Mouse (Mus musculus) retina, embryonic 14.5 days (tissue): Measurements from ENCODE around the gene Kpna2.
"Not testable (repeated sequence)": the region's sequence is repeated elsewhere in the genome, so short reads cannot be mapped to it uniquely, and the experiment has no call there.

ENCODE experiments used
- DNase-seq: peaks from one replicate; pipeline ENCODE4 v3.0.0-alpha.2; 2015; ENCODE audit warnings: low spot score

Gene Kpna2

DNA sequence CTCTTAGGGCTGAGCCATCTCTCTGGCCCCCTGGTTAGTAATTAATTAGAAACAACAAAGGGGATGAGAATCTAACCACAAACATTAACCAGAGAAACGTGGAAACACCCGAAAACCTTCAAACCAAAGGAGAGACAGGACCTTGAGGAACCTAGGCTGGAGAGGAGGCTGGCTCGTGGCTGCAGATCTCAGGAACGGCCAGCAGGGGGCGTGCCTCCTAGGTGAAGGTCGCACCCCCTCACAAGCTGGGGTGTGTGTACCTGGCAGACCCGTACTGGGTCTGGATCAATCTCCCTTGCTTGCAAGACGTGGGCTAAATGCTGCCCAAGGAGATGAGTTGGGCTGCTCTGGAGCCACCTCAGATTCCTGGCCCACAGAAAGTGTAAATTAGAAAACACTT, 19.3 kb upstream of the Kpna2 start:
- no peak for DNase-seq

DNA sequence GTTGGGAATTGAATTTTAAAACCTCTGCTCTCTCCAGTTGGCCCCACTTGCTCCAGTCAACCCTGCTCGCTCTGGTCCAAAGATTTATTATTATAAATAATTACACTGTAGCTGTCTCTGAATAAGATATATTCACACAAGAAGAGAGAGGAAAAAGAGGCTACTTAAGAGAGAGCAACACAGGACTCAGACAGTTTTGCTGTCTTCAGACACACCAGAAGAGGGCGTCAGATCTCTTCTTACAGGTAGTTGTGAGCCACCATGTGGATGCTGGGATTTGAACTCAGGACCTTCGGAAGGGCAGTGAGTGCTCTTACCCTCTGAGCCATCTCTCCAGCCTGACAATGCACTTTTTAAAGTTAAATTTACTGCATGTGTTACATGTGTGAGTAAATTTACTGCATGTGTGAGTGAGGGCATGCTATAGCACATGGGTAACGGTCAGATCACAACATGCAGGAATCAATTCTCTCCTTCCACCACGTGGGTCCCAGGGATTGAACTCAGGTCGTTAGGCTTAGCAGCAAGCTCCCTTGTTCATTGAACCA, 18.1 kb upstream of the Kpna2 start:
- no peak for DNase-seq

DNA sequence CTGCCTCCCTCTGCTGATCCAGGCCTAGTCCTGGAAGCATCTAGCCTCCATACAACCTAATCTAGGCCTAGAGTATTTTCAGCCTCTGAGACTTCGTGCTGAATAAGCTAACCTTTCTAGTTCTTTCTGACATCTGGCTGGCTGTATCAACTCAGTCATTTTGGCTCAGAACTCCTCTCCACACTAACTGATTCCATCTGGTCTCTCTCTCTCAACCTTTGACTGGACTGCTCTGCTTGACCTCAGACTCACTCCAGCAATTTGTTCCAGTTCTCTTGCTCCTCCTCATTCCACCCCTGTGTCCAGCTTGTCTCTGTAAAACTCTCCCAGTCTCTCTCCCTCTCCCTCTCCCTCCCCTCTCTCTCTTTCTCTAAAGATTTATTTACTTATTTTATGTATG, 17.6 kb upstream of the Kpna2 start:
- DNase-seq: no peak

DNA sequence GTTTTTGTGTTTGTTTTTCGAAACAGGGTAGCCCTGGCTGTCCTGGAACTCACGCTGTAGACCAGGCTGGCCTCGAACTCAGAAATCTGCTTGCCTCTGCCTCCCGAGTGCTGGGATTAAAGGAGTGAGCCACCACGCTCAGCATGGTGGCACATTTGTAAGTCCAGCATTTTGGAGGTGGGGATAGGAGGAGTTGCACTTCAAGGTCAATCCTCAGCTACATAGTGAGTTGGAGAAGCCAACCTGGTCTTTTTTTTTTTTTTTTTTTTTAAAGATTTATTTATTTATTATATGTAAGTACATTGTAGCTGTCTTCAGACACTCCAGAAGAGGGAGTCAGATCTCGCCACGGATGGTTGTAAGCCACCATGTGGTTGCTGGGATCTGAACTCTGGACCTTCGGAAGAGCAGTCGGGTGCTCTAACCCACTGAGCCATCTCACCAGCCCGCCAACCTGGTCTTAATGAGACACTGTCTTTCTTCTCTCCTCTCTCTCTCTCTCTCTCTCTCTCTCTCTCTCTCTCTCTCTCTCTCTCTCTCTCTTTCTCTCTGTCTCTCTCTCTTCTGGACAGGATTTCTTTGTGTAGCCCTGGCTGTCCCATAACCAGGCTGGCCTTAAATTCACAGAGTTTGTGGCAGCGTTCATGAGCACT, 16.3 kb upstream of the Kpna2 start:
- DNase-seq: not testable (repeated sequence)

DNA sequence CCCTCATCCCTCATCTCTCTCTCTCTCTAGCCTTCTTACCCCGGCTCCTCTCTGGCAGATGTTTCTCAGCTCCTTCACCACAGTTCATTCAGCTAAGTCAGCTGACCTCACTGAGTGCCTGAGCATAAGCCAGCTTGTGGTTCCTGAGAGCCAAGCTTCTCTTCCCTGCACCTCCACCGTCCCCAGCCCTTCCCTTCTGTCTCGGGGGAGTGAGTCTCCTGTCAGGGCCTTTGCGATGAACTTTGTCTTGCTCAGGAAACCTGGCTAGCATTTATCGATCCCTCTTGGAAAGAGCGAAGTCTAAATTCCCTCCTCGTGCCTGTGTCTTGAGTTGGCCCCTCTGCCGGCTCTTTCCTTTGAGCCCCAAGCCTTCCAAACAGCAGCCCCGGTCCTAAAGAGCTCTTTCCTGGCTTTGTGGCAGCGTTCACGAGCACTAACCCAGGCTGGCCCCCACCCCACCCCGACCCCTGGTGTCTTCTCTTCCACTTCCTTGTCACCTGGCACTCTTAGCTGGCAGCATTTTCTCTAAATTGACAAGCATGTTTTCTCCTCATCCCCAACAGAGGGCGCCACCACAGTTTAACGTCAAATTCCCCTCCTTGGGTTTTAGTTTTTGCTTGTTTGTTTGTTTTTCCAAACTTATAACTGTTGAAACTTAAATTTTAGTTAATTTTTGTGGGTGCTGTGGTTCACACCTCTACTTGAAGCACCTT, 15.4 kb upstream of the Kpna2 start:
- no peak for DNase-seq

DNA sequence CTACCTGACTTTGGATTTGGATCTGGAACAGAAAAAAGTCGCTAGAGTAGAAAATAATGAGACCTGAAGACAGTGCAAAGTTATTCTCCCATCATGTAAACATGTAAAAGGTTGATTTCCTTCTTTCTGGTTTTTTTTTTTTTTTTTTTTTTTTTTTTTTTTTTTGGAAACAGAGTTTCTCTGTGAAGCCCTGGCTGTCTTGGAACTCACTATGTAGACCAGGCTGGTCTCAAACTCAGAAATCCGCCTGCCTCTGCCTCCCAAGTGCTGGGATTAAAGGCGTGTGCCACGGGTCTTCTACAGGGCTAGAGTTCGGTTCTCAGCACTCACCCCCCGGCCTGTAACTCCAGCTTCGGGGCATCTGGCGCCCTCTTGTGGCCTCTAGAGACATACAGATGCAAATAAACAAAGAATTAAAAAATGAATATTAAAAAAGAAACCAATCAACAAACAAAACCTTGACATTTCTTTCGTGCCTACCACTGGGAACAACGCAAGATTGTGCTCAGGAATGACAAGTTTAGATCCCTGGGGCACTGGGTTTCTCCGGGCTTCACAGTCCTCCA, 14.8 kb upstream of the Kpna2 start:
- DNase-seq: no peak

- DNase-seq: peak; percentile 100
Measured at GRCm38 (mm10) chr11:107012324-107013017, 13.1 kb upstream of the Kpna2 start.

GRCm38 (mm10) chr11:107011669-107012323, 12.5 kb upstream of the Kpna2 start:
- no peak for DNase-seq

- DNase-seq: no peak
Measured at GRCm38 (mm10) chr11:107011171-107011570, 11.8 kb upstream of the Kpna2 start.

DNA sequence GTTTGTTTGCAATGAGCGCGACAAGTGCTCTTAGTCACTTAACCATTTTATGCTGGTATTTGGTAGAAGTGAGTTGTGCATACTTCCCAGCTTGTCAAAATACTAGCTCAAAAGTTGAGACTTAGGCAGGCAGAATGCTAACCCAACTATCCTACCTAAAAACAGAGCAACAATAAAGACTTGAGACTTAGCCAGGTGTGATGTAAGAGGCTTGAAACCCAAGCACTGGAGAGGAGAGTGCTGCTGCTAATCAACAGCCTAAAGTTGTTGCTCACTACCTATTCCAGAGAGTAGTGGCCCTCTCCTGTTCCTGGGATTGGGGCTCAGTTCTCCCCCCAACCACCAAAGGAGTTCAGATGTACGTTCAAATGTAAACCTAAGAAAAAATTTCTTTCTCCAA, 11.1 kb upstream of the Kpna2 start:
- no peak for DNase-seq

DNA sequence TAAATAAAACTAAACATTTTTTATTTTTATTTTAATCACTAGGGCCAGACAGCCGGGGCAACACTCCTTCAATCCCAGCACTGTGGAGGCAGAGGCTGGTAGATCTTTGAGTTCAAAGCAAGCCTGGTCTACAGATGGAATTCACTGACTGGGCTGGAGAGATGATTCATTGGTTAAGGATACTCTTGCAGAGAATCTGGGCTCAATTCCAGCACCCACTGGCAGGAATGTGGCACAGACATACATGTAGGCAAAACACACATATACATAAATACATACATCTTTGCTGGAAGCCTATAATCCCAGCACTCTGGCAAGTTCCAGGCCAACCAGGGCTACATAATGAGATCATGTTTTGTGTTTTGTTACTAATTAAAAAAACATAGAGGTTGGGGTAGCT, 6.2 kb upstream of the Kpna2 start:
- no peak for DNase-seq

- DNase-seq: peak; percentile 89
Measured at GRCm38 (mm10) chr11:107001760-107002675, 2.7 kb upstream of the Kpna2 start.

DNA sequence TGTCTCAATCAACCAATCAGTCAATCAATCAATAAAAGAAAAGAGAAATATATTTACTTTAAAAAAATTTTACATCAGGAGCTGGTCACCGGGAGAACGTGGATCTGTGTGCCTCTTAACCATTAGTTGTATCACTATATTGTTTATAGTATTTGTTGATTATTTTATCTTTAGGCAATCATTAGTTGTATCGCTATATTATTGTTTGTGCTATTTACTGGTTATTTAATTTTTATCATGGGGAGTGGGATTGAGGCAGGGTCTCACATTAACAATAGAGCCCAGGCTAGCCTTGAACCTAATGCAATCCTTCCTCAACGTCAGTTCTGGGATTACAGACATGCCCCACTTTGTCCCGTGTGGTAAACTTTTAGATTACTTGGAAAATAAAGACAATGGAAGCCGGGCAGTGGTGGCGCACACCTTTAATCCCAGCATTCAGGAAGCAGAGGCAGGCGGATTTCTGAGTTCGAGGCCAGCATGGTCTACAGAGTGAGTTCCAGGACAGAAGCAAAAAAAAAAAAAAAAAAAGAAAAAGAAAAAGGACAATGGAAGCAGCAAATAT, 690 bp upstream of the Kpna2 start:
- DNase-seq: no peak

GRCm38 (mm10) chr11:106998651-106999150, 640 bp downstream of the Kpna2 start:
- DNase-seq: peak; percentile 59

DNA sequence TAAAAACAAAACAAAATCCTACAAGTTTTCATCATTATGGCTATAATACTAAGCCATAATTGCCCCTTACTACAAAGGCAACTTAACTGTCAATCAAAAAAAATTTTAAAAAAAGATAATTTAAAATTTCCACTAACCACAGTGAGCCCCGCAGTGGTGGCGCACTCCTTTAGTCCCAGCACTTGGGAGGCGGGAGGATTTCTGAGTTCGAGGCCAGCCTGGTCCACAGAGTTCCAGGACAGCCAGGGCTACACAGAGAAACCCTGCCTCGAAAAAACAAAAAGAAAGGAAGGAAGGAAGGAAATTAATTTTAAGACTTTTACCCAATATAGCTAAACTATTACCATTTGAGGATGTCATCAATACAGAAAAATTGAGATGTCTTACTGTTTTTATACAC, 1.4 kb downstream of the Kpna2 start:
- no peak for DNase-seq

DNA sequence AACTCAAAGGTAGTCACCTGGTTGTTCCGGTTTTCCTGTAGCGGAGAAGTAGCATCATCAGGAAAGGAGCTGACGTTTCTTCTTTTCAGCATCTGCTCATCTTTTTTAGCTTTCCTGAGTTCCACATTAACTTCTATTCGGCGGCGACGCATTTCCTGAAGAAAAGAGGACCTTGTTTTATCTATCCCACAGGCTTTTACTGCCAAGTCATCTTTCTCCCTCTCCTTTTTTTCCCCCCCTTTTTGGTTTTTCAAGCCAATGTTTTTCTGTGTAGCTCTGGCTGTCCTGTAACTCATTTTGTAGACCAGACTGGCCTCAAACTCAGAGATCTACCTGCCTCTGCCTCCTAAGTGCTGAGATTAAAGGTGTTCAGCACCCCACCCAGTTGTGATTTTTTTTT, 2.8 kb downstream of the Kpna2 start:
- not testable (repeated sequence) for DNase-seq

DNA sequence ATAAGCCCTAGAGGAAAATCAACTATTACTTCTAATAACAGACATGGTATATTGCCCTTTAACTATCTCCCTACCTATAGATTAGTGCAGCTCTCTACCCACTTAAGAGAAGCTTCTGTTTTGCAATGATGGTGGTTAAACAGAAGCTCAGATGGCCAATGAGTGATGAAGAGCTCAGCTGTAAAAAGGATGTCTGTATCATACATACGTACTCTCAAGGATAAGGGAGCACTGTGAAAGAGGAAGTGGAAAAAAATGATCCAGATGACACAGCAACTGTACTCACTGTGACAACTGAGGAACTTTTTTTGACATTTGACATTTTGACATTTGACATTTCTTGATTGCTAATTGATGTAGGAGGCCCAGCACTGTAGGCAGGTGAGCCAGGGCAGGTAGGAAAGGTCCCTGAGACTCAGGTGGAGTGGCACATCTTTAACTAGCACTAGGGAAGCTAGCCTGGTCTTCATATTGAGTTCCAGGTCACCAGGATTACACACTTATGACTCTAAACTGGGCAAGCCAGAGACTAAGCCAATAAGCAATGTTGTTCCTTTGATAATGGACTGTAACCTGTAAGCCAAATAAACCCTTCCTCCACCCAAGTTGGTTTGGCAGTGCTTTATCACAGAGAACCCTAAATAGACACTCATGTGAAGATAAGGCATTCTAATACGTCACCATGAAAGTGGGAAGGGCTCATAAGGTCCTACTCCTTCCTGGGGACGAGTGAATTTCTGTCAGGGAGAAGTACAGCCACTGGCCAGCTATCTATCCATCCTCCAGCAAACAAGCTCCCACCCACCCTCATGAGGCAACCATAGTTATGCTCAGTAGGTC, 4.9 kb downstream of the Kpna2 start:
- DNase-seq: no peak

GRCm38 (mm10) chr11:106987384-106987783, 12.0 kb downstream of the Kpna2 start:
- DNase-seq: no peak

DNA sequence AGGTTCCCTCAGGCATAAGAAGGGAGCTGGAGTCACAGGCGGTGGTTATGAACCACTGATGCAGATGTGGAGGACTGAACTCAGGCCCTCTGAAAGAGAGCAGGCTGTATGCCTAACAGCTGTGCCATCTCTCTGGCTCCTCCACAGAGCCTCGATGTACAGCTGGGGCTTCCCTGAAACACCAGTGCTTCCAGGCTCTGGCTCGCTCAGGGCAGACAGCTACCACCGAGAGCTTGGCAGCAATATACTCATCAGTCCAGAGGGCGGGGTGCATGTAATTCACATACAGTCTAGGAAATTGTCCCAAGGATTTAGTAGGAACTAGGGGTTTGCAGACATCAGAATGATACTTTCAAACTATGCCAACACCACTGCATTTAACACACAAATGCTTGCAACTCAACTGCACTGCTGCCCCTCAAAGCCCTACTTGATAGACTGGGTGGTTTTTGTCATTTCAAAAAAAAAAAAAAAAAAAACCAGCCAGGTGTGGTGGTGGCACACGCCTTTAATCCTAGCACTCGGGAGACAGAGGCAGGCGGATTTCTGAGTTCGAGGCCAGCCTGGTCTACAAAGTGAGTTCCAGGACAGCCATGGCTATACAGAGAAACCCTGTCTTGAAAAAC, 13.2 kb downstream of the Kpna2 start:
- not testable (repeated sequence) for DNase-seq
